Mouse (Mus musculus) cortical plate, adult 2 months (tissue): ENCODE results near the gene Mgat5.

Experiments used
- CTCF ChIP-seq: fragments of 200-500 bp; IDR thresholded peaks from 2 replicates; pipeline ENCODE4 v1.5.1; 2011; ENCODE audit warnings: mild to moderate bottlenecking, control low read depth, low read length; ENCODE audit not compliant: insufficient read depth; ENCODE audit errors: extremely low read depth
- POLR2A ChIP-seq: fragments of 200-500 bp; IDR thresholded peaks from 2 replicates; pipeline ENCODE4 v1.6.1; 2011; ENCODE audit warnings: mild to moderate bottlenecking, low read length, control low read depth; ENCODE audit not compliant: insufficient read depth; ENCODE audit errors: extremely low read depth

- no peak for TF ChIP-seq POLR2A
- TF ChIP-seq CTCF = no peak
Observed at GRCm38 (mm10) chr1:127321638-127322037, 116.8 kb downstream of the Mgat5 start.
